Mouse (Mus musculus) ovary, postnatal 10 days (tissue): ENCODE measurements around the gene Tbc1d15.

ENCODE experiments used
- DNase-seq: peaks from one replicate; pipeline ENCODE4 v3.0.0; 2022; ENCODE audit warnings: low spot score

Tbc1d15 gene

GRCm38 (mm10) chr10:115251088-115251934 lies at the start of gene Tbc1d15:
Tbc1d15 (minus strand) TSS chr10:115251467.
- peak; percentile 85 for DNase-seq

- DNase-seq = no peak
Measured at GRCm38 (mm10) chr10:115298683-115299082, 47.4 kb upstream of the Tbc1d15 start.

- DNase-seq = no peak
Measured at GRCm38 (mm10) chr10:115297582-115297981, 46.3 kb upstream of the Tbc1d15 start.

- no peak for DNase-seq
Measured at GRCm38 (mm10) chr10:115296401-115296935, 45.2 kb upstream of the Tbc1d15 start.

- DNase-seq = no peak
Measured at GRCm38 (mm10) chr10:115295162-115295561, 43.9 kb upstream of the Tbc1d15 start.

GRCm38 (mm10) chr10:115294715-115295114 lies 43.4 kb upstream of the Tbc1d15 start:
- no peak for DNase-seq

- DNase-seq = no peak
Measured at GRCm38 (mm10) chr10:115293946-115294345, 42.7 kb upstream of the Tbc1d15 start.

GRCm38 (mm10) chr10:115290671-115291070 lies 39.4 kb upstream of the Tbc1d15 start:
- no peak for DNase-seq

- no peak for DNase-seq
Measured at GRCm38 (mm10) chr10:115288856-115289255, 37.6 kb upstream of the Tbc1d15 start.

GRCm38 (mm10) chr10:115284170-115284569 lies 32.9 kb upstream of the Tbc1d15 start:
- DNase-seq = no peak

GRCm38 (mm10) chr10:115281381-115281780 lies 30.1 kb upstream of the Tbc1d15 start:
- no peak for DNase-seq

GRCm38 (mm10) chr10:115271649-115272048 lies 20.4 kb upstream of the Tbc1d15 start:
- DNase-seq = no peak

- DNase-seq = no peak
Measured at GRCm38 (mm10) chr10:115270612-115271390, 19.5 kb upstream of the Tbc1d15 start.

GRCm38 (mm10) chr10:115262926-115263562 lies 11.8 kb upstream of the Tbc1d15 start:
- no peak for DNase-seq

GRCm38 (mm10) chr10:115262261-115262660 lies 11.0 kb upstream of the Tbc1d15 start:
- DNase-seq = no peak

- no peak for DNase-seq
Measured at GRCm38 (mm10) chr10:115261428-115261827, 10.2 kb upstream of the Tbc1d15 start.

- DNase-seq = no peak
Measured at GRCm38 (mm10) chr10:115256162-115256561, 4.9 kb upstream of the Tbc1d15 start.

GRCm38 (mm10) chr10:115253521-115253920 lies 2.3 kb upstream of the Tbc1d15 start:
- DNase-seq = no peak

GRCm38 (mm10) chr10:115252321-115252757 lies 1.1 kb upstream of the Tbc1d15 start:
- DNase-seq = no peak

- DNase-seq = no peak
Measured at GRCm38 (mm10) chr10:115250235-115251087, 806 bp downstream of the Tbc1d15 start.

GRCm38 (mm10) chr10:115248041-115248440 lies 3.2 kb downstream of the Tbc1d15 start:
- no peak for DNase-seq
